Mouse (Mus musculus): ENCODE data around the gene Usp24. TPM values are rescaled to one million over a fixed set of nuclear protein-coding genes. Genes with fewer than 3 reads are reported as not detected.

Gene Usp24
- polyA plus RNA-seq, 1 experiment from 2014 or later: 9.4 TPM

GRCm38 (mm10) chr4:106472335-106472734 lies 156.3 kb downstream of the Usp24 start:
- Histone ChIP-seq H3K4me2 (replicated peaks) (no peak overlapping the region), H3K4me1 (no peaks in the 10 kb centered on the region), H3K4me3 (no peak overlapping the region), H3K27me3 (peaks cover 11% of the 10 kb centered on the region), H3K27ac (no peak overlapping the region), H3K9me3 (no peaks in the 10 kb centered on the region), H3K9ac (peak overlapping the region; percentile 1; the same call in 1 of the 2 replicates), H3K36me3 (no peaks in the 10 kb centered on the region)
- 14% methylated on average over 3 of the region's 3 CpGs for WGBS
- no peak for ATAC-seq (ENCODE audit: low FRiP score, low read depth)

GRCm38 (mm10) chr4:106474241-106474640 lies 158.2 kb downstream of the Usp24 start:
- 6% methylated on average over 6 of the region's 6 CpGs for WGBS
- no peak overlapping the region for H3K4me2 ChIP-seq (replicated peaks)
- ATAC-seq (ENCODE audit: low FRiP score, low read depth): peak; percentile 66; the same call in 1 of the 2 replicates
- no peak overlapping the region for H3K27ac ChIP-seq
- H3K36me3 ChIP-seq: no peaks in the 10 kb centered on the region
- no peak overlapping the region for H3K9ac ChIP-seq
- H3K4me1 ChIP-seq: no peaks in the 10 kb centered on the region
- H3K27me3 ChIP-seq: peaks cover 11% of the 10 kb centered on the region
- H3K4me3 ChIP-seq: no peak overlapping the region
- no peaks in the 10 kb centered on the region for H3K9me3 ChIP-seq

- H3K27me3 ChIP-seq: peaks cover 44% of the 10 kb centered on the region
- H3K36me3 ChIP-seq: no peaks in the 10 kb centered on the region
- no peak overlapping the region for H3K4me2 ChIP-seq (replicated peaks)
- no peak overlapping the region for H3K27ac ChIP-seq
- no peak for ATAC-seq (ENCODE audit: low FRiP score, low read depth)
- 74% methylated on average over 3 of the region's 3 CpGs for WGBS
- no peaks in the 10 kb centered on the region for H3K9me3 ChIP-seq
- H3K9ac ChIP-seq: no peak overlapping the region
- no peak overlapping the region for H3K4me3 ChIP-seq
- no peaks in the 10 kb centered on the region for H3K4me1 ChIP-seq
Measured at GRCm38 (mm10) chr4:106480545-106480944, 164.5 kb downstream of the Usp24 start.

DNA sequence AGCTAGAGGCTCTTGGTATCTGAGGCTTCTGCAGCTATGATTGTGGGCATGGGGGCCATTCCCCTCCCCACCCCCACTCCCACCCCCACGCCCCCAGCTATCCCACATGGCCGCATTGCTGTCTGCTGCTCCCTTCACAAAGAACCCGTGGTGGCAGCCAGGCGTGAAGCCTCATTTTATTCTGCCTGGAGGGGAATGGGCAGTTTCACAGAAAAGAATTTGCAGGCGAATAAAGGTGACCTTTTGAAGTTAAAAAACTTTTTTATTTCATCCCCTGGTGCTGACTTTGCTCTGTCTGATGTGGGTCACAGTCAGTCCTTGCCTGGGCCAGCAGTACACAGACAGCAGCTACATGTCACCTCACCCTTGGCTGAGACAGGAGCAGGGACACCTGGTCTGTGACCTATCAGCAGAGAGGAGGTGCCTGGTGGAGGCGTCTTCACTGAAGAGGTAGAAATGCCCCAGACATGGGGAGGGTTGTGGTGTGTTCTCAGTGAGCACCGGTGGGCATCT lies 167.3 kb downstream of the Usp24 start:
- 37% methylated on average over 7 of the region's 7 CpGs for WGBS

GRCm38 (mm10) chr4:106483831-106484230 lies 167.8 kb downstream of the Usp24 start:
- no peak for ATAC-seq (ENCODE audit: low FRiP score, low read depth)
- no peaks in the 10 kb centered on the region for H3K36me3 ChIP-seq
- H3K4me3 ChIP-seq: no peak overlapping the region
- H3K4me1 ChIP-seq: no peaks in the 10 kb centered on the region
- H3K9ac ChIP-seq: no peak overlapping the region
- H3K9me3 ChIP-seq: no peaks in the 10 kb centered on the region
- H3K4me2 ChIP-seq (replicated peaks): no peak overlapping the region
- 81% methylated on average over 1 of the region's 1 CpGs for WGBS
- H3K27ac ChIP-seq: no peak overlapping the region
- H3K27me3 ChIP-seq: peaks cover 44% of the 10 kb centered on the region

More for the DNA sequence above, 167.3 kb downstream of the Usp24 start:
- Histone ChIP-seq H3K9me3 (no peaks in the 10 kb centered on the region), H3K4me1 (no peaks in the 10 kb centered on the region), H3K9ac (no peak overlapping the region), H3K4me2 (replicated peaks) (no peak overlapping the region), H3K36me3 (no peaks in the 10 kb centered on the region), H3K4me3 (no peak overlapping the region), H3K27ac (no peak overlapping the region), H3K27me3 (peaks cover 44% of the 10 kb centered on the region)
- ATAC-seq (ENCODE audit: low FRiP score, low read depth): no peak

- ATAC-seq (ENCODE audit: low FRiP score, low read depth): no peak
- no peaks in the 10 kb centered on the region for H3K36me3 ChIP-seq
- H3K27me3 ChIP-seq: no peaks in the 10 kb centered on the region; the same call in 1 of the 2 replicates
- no peaks in the 10 kb centered on the region for H3K4me1 ChIP-seq
- no peaks in the 10 kb centered on the region for H3K9me3 ChIP-seq
- no peak overlapping the region for H3K9ac ChIP-seq
- H3K27ac ChIP-seq: no peak overlapping the region
- no peak overlapping the region for H3K4me2 ChIP-seq (replicated peaks)
- H3K4me3 ChIP-seq: no peak overlapping the region
- 57% methylated on average over 4 of the region's 4 CpGs for WGBS
Measured at GRCm38 (mm10) chr4:106490620-106491019, 174.6 kb downstream of the Usp24 start.

Other genes with a start within 250 kb of the Usp24 start
- 2.0 and 2.6 TPM in 2 replicates for gene Pcsk9, start 148.1 kb downstream of the Usp24 start, polyA plus RNA-seq (2015; fragmentation: Nextera tagmentation; extraction: Ambion mirVana)
- gene Bsnd, start 176.1 kb downstream of the Usp24 start, polyA plus RNA-seq (2015; fragmentation: Nextera tagmentation; extraction: Ambion mirVana): not detected in 2 replicates
- 5.5 and 6.0 TPM in 2 replicates for gene Dhcr24, start 244.8 kb downstream of the Usp24 start, polyA plus RNA-seq (2015; fragmentation: Nextera tagmentation; extraction: Ambion mirVana)

Data from limb, embryonic 13.5 days (tissue).